Mouse (Mus musculus) embryonic fibroblast, embryonic 13.5 days (primary cell): ENCODE measurements at regions not wholly inside any gene's neighbourhood (a gene's known extent, or its start where the extent isn't known, plus 50 kb on each side); places are given as distances from the start of the nearest gene placed in this dataset.

Experiments used
- CTCF ChIP-seq: IDR thresholded peaks from 2 replicates; pipeline ENCODE4 v1.5.1; 2011; ENCODE audit warnings: mild to moderate bottlenecking, control low read depth, low read length, moderate library complexity, borderline replicate concordance; ENCODE audit not compliant: insufficient read depth
- POLR2A ChIP-seq: IDR thresholded peaks from 2 replicates; pipeline ENCODE4 v1.6.1; 2011; ENCODE audit warnings: low read depth, mild to moderate bottlenecking, control low read depth, low read length, moderate library complexity

DNA sequence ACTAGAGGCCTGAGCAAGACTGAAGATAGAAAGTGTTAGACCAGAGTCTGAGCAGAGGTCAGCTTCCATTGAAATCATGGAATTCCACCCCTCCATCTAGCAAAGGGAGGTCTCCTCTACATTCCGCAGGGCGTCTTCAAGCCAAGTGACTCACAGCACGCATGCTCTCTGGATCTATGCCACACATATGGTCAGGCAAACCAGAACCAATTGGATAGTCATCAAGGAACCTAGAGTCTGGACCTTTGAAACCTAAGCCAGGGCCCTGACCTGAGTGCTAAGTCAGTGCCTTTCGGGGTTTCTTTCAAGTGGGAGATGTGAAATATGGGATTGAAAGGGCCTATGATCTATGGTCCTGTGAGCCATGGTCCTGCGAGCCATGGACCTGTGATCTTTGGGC, 195.4 kb upstream of the Habp2 start:
- TF ChIP-seq POLR2A (no peak), CTCF (no peak)
